Mouse (Mus musculus) erythroblast, embryonic 14.5 days (primary cell): ENCODE results near the gene Dlgap1. TPM values are rescaled to one million over a fixed set of nuclear protein-coding genes. Genes with fewer than 3 reads are reported as not detected.

Experiments used
- H3K27me3 ChIP-seq: 2 replicates; pipeline ENCODE4 v1.6.1; 2012; ENCODE audit warnings: inconsistent platforms; ENCODE audit not compliant: control insufficient read depth
- H3K36me3 ChIP-seq: 2 replicates; pipeline ENCODE4 v1.6.1; 2012; ENCODE audit warnings: mild to moderate bottlenecking, inconsistent platforms; ENCODE audit not compliant: control insufficient read depth
- H3K4me1 ChIP-seq: 2 replicates; pipeline ENCODE4 v1.6.1; 2012; ENCODE audit warnings: inconsistent platforms; ENCODE audit not compliant: control insufficient read depth
- H3K4me3 ChIP-seq: replicated peaks from 2 replicates; pipeline ENCODE3; 2012; ENCODE audit warnings: moderate library complexity, mild to moderate bottlenecking, inconsistent platforms
- H3K9me3 ChIP-seq: 2 replicates; pipeline ENCODE4 v1.6.1; 2012; ENCODE audit warnings: low read length, inconsistent platforms, mixed read lengths; ENCODE audit not compliant: control insufficient read depth
- GATA1 ChIP-seq: IDR thresholded peaks from 2 replicates; pipeline ENCODE4 v1.6.1; 2012; ENCODE audit warnings: low read length, inconsistent platforms, mixed read lengths
- TAL1 ChIP-seq: IDR thresholded peaks from 3 replicates; pipeline ENCODE4 v1.6.1; 2012; ENCODE audit warnings: low read length, inconsistent platforms, mixed read lengths
- polyA plus RNA-seq: library from polyadenylated mRNA; stranded (reverse); fragments of >175 nt; gene quantifications from 2 replicates; pipeline ENCODE4 v1.2.3, GENCODE M21; 2012

The Dlgap1 gene
- polyA plus RNA-seq, 1 experiment: not detected

DNA sequence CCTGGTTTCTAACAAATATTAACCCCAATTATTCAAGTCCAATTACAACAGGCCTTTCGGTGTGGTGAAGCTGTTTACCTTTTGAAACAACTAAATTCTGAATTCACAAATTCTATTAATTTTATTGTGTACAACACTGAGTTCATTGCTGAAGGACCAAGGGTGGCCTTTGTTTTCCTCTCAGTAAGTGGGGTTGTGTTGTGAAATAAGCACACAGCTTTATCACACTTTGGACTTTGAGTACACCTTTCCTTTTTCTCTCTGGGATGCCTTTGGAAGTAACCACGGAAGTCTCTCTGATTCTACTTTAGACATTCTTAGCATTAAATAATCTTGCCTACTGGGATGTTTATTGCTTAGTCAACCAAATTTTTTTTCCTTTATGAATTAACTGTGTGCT is 121.9 kb downstream of the Dlgap1 start:
- H3K9me3 ChIP-seq: no peaks in the 10 kb centered on the region; the same call in 1 of the 2 replicates
- no peaks in the 10 kb centered on the region for H3K4me1 ChIP-seq
- no peak overlapping the region for H3K4me3 ChIP-seq
- no peaks in the 10 kb centered on the region for H3K27me3 ChIP-seq
- TF ChIP-seq TAL1 (no peak), GATA1 (no peak)
- no peaks in the 10 kb centered on the region for H3K36me3 ChIP-seq

DNA sequence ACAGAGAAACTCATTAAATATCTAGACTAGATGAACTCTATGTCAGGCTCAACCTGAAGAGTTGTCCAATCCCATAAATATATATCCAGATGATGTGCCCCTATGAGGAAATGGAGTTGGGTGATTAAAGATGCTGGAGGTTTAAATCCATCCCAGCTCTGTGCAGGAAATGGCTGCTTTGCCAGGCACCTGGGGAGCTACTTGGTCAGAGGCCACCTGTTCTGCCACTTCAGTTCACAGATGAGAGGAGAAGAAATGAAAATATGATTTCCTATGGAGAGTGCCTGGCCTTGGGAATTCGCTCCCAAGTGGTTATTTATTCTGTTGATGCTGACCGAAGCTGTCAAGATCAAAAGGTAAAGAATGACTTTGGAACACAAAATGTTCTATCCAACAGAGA is 160.3 kb downstream of the Dlgap1 start:
- H3K9me3 ChIP-seq: no peaks in the 10 kb centered on the region; the same call in 1 of the 2 replicates
- no peaks in the 10 kb centered on the region for H3K27me3 ChIP-seq
- H3K4me1 ChIP-seq: no peaks in the 10 kb centered on the region
- H3K4me3 ChIP-seq: no peak overlapping the region
- no peaks in the 10 kb centered on the region for H3K36me3 ChIP-seq
- TF ChIP-seq TAL1 (no peak), GATA1 (no peak)

DNA sequence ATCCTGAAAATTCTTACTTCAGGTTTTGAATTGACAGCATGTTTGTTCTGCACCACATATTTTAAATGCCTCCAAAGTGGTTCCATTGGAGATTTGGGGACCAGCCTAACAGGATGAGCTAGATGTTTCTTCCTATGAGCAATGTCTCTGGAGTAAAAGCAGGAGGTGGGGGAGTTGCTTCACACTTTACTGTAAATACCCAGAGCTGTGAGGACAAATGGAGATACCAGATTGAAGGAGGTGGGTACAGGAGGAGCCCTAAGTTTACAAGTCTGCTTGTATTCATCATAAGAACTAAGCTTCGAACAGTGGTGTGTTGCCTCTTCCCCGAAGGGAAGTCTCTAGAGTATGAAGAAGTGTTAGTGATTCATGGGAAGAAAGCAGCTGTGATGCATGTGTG is 201.0 kb downstream of the Dlgap1 start:
- H3K4me1 ChIP-seq: no peaks in the 10 kb centered on the region
- H3K4me3 ChIP-seq: no peak overlapping the region
- H3K36me3 ChIP-seq: no peaks in the 10 kb centered on the region
- TF ChIP-seq GATA1 (no peak), TAL1 (no peak)
- H3K9me3 ChIP-seq: peaks cover 9% of the 10 kb centered on the region
- H3K27me3 ChIP-seq: no peaks in the 10 kb centered on the region

DNA sequence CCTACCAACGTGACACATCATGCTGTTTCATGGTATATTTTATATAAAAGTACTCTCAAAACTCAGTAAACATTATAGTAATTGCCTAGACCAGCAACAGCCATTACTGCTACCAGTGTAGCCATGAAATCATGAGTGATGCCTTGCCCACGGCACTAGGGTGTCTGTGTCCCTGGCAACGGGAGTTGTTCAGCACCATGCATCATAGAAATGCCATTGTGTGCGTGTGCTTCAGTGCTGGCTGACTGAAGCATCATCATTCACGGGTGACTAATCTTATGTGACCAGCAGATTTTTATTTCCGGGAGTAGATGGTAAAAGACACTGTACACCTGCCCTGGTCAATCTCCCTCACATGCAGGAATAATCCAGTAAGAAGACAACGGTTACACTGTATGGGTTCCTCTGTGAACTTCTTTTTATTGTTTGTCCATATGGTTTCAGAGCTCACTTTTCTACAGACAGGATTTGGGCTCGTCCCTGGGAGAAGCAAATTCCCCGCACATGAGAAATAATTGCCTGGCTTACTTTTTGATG is 203.7 kb downstream of the Dlgap1 start:
- TF ChIP-seq GATA1: no peak
- TF ChIP-seq TAL1: no peak
- Histone ChIP-seq H3K27me3 (no peaks in the 10 kb centered on the region), H3K4me3 (no peak overlapping the region), H3K36me3 (no peaks in the 10 kb centered on the region), H3K4me1 (no peaks in the 10 kb centered on the region), H3K9me3 (peaks cover 9% of the 10 kb centered on the region)

DNA sequence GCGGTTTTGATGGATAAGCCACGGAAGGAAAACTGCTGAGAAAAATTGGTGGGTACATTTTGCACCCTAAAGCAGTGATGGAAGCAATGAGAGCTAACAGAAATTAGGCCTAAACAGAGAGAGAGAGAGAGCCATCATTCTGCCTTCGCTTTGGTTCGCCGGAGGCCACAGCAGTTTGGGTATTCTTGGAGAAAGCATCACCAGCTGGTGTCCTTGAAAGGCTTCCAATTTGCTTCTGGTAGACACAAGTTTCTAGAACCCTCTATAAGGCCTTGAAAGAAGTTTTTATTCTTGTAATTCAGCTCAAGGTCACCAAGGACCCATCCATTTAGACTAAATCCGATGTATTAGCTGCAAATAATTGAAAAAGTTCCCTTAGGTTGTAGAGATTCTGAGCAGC is 205.0 kb downstream of the Dlgap1 start:
- Histone ChIP-seq H3K9me3 (peaks cover 9% of the 10 kb centered on the region), H3K36me3 (no peaks in the 10 kb centered on the region), H3K4me3 (no peak overlapping the region), H3K27me3 (no peaks in the 10 kb centered on the region), H3K4me1 (no peaks in the 10 kb centered on the region)
- no peak for TF ChIP-seq TAL1
- TF ChIP-seq GATA1: no peak

DNA sequence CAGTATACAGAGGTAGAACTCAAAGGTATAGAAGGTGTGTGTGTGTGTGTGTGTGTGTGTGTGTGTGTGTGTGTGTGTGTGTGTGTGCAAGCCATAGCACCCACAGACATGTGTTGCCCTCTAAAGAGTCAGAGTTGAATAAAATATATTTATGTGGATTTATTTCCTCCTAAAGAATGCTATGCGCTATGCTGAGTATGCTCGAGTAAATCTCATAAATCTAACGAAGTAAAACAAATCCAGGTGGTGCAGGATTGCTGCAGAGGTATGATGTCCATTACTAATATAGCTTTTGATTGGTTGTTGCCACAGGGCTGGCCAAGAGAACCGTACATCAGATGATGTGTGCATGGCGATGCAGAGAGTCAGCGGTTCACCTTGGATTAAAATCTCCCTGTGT is 222.4 kb downstream of the Dlgap1 start:
- H3K4me1 ChIP-seq: no peaks in the 10 kb centered on the region
- no peaks in the 10 kb centered on the region for H3K36me3 ChIP-seq
- no peak overlapping the region for H3K4me3 ChIP-seq
- no peaks in the 10 kb centered on the region for H3K27me3 ChIP-seq
- H3K9me3 ChIP-seq: peaks cover 4% of the 10 kb centered on the region; the same call in 1 of the 2 replicates
- TF ChIP-seq TAL1 (no peak), GATA1 (no peak)

DNA sequence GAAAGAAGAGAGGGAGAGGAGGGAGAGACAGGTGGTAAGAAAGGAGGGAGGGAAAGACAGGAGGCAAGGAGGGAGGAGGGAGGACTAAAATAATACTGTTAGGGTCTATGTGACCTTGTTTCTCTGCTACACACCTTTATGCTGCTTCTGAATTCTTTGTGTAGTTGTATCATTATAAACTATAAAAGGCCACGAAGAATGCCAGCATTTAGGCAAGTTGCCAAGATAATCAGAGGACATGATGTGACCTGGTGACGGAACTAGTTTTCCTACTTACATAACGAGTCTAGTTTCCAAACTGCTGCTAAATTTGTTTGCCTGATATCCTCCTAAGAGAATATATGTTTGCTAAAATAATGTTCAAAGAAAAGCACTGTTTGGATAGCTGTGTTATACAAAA is 254.0 kb downstream of the Dlgap1 start:
- TF ChIP-seq TAL1: no peak

DNA sequence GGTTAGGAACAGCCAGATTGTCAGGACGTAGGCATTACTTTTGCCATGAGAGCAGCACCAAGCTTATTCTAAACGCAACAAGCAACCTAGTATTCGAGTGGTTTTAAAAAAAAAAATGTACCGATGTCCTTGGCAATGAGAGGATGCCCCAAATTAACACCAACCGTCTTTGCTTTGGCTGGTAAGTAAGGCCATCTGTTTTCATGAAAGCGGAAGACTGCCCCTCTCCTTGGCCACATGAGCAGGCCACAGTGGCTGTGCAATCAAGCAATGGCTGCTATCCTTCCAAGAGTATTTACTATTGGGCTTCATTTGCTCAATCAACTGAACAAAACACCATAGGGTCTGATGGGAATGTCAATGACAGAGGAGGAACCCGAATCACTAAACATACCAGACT is 278.5 kb downstream of the Dlgap1 start:
- Histone ChIP-seq H3K27me3 (no peaks in the 10 kb centered on the region), H3K9me3 (no peaks in the 10 kb centered on the region)
- TF ChIP-seq GATA1 (no peak), TAL1 (no peak)

More for the DNA sequence above, 254.0 kb downstream of the Dlgap1 start:
- Histone ChIP-seq H3K27me3 (no peaks in the 10 kb centered on the region), H3K9me3 (no peaks in the 10 kb centered on the region), H3K36me3 (no peaks in the 10 kb centered on the region), H3K4me3 (no peak overlapping the region), H3K4me1 (no peaks in the 10 kb centered on the region)

DNA sequence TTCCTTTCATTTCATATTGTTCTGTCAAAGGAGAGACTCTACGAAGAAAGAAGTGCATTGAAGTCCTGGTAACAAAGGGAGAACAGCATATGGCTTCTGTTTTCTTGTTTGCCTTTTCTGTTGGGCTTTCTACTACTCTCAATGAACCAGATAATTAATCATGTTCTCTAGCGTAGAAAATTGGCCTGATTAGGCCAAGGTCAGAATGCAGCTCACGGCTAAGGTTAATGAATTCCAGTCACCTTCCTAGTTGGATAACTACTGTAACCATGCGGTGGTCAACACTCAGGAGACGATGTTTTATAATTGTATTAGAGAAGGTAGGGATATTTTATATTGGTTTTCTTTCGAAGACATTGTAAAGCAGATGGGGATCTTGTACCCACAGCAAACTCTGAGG is 279.4 kb downstream of the Dlgap1 start:
- Histone ChIP-seq H3K4me3 (no peak overlapping the region), H3K9me3 (no peaks in the 10 kb centered on the region), H3K27me3 (no peaks in the 10 kb centered on the region), H3K36me3 (no peaks in the 10 kb centered on the region), H3K4me1 (no peaks in the 10 kb centered on the region)
- no peak for TF ChIP-seq GATA1
- TF ChIP-seq TAL1: no peak

More for the DNA sequence above, 278.5 kb downstream of the Dlgap1 start:
- no peaks in the 10 kb centered on the region for H3K4me1 ChIP-seq
- H3K36me3 ChIP-seq: no peaks in the 10 kb centered on the region
- no peak overlapping the region for H3K4me3 ChIP-seq

DNA sequence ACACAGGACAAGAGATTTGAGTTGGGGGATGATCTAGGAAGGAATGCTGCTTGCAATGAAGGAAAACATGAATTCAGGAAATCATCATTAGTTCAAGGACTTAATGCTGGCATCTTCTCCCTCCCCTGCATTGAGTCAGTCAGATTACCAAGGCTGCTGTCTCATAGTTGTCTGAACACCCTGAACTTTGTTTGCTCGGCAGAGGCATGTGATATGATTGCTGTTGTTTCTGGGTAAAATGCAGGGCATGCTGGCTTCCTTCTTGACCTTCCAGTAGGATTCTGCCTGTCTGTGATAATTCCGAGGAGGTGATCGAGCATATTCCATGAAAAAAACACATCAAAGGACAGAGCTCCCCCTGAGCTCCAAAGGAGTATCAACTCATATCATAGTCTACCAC is 283.6 kb downstream of the Dlgap1 start:
- Histone ChIP-seq H3K9me3 (0 out of 2 replicates have a peak, but pooled peaks cover 3% of the 10 kb centered on the region), H3K27me3 (no peaks in the 10 kb centered on the region), H3K4me1 (no peaks in the 10 kb centered on the region), H3K36me3 (no peaks in the 10 kb centered on the region), H3K4me3 (no peak overlapping the region)
- TF ChIP-seq TAL1 (no peak), GATA1 (no peak)
